Mouse (Mus musculus) testis, adult 2 months (tissue): ENCODE measurements at regions not wholly inside any gene's neighbourhood (a gene's known extent, or its start where the extent isn't known, plus 50 kb on each side); places are given as distances from the start of the nearest gene placed in this dataset.

Experiments
- CTCF ChIP-seq: fragments of 200-500 bp; IDR thresholded peaks from 2 replicates; pipeline ENCODE4 v1.5.1; 2012; ENCODE audit warnings: low read depth, mild to moderate bottlenecking, inconsistent platforms, low read length, moderate library complexity; ENCODE audit not compliant: control insufficient read depth, insufficient read depth, insufficient replicate concordance
- POLR2A ChIP-seq: fragments of 200-500 bp; IDR thresholded peaks from 2 replicates; pipeline ENCODE4 v1.6.1; 2012; ENCODE audit warnings: low read depth, mild to moderate bottlenecking, inconsistent platforms, low read length, moderate library complexity; ENCODE audit not compliant: control insufficient read depth

GRCm38 (mm10) chr3:58166628-58167027, 247.9 kb upstream of the Tsc22d2 start:
- TF ChIP-seq CTCF (no peak), POLR2A (no peak)
